ENCODE assay signal across 24 mouse cellular contexts in genomic region chr2:161012577-161013251, GRCm38 (mm10).
DNase-seq lines count a peak whose midpoint lies in the region; ATAC-seq and TF ChIP-seq lines count a peak whose summit lies in the region.
"Had no signal": no experiment of that assay in that cellular context is flagged by ENCODE, and none has a peak within 500 bp of the region (broad histone marks: within the 10 kb centered on the region; RNA-seq: fewer than 3 reads in every experiment).

No protein-coding gene starts in this region.

- peaks cover 5% of the 10 kb centered on the region; the same call in 1 of the 2 replicates for H3K4me1 ChIP-seq in kidney, adult 2 months (ENCODE audit: control insufficient read depth, insufficient read depth, low read length)
- no peaks in the 10 kb centered on the region for H3K4me1 ChIP-seq in kidney, embryonic 14.5 days (ENCODE audit: control insufficient read depth, insufficient read depth, low read length)
- no peaks in the 10 kb centered on the region for H3K4me1 ChIP-seq in kidney, postnatal 0 days (replicated peaks; ENCODE audit: insufficient read depth, low read length)
- H3K4me1 ChIP-seq: embryonic facial prominence, embryonic 12.5 days; heart, embryonic 13.5 days; hindbrain, embryonic 12.5 days; limb, embryonic 15.5 days; midbrain, embryonic 12.5 days had no signal

- H3K9me3 ChIP-seq in kidney, embryonic 14.5 days (ENCODE audit: control insufficient read depth, low read length), result no peaks in the 10 kb centered on the region
- H3K9me3 ChIP-seq in kidney, postnatal 0 days (replicated peaks; ENCODE audit: low read length), result no peaks in the 10 kb centered on the region
- H3K9me3 ChIP-seq: embryonic facial prominence, embryonic 12.5 days; G1E; heart, embryonic 13.5 days; hindbrain, embryonic 12.5 days; limb, embryonic 15.5 days; midbrain, embryonic 12.5 days had no signal

- peak overlapping the region; percentile 82 for H3K27ac ChIP-seq in kidney, adult 2 months (ENCODE audit: insufficient read depth, low read depth, low read length)
- no peak overlapping the region for H3K27ac ChIP-seq in kidney, embryonic 14.5 days (ENCODE audit: low read depth, low read length)
- no peak overlapping the region for H3K27ac ChIP-seq in kidney, postnatal 0 days
- H3K27ac ChIP-seq: embryonic facial prominence, embryonic 12.5 days; heart, adult 2 months; heart, embryonic 13.5 days; hindbrain, embryonic 12.5 days; limb, embryonic 15.5 days; liver, embryonic 14.5 days; midbrain, embryonic 12.5 days; stomach, postnatal 0 days had no signal

- TF ChIP-seq CTCF in kidney, adult 2 months (conservative IDR thresholded peaks at IDR 0.05; ENCODE audit: insufficient read depth, insufficient read length, low read depth, low read length), result no peak
- TF ChIP-seq CTCF in kidney, postnatal 0 days (IDR thresholded peaks at IDR 0.05; ENCODE audit: low read depth), result no peak

- peaks cover 26% of the 10 kb centered on the region for H3K36me3 ChIP-seq in kidney, adult 2 months (ENCODE audit: control insufficient read depth, insufficient read depth, low read length)
- H3K36me3 ChIP-seq in kidney, embryonic 14.5 days (ENCODE audit: control insufficient read depth, insufficient read depth, low read length), result peaks cover 85% of the 10 kb centered on the region
- H3K36me3 ChIP-seq in kidney, postnatal 0 days (ENCODE audit: insufficient read depth, low read length), result peaks cover 54% of the 10 kb centered on the region

- intact Hi-C loops in left cerebral cortex, postnatal 14 days (cut with DNase I), result no loop called here
- intact Hi-C loops in left cerebral cortex, postnatal 4 days (cut with DNase I), result no loop called here
- intact Hi-C loops in left cerebral cortex, postnatal 36 days (cut with DNase I), result no loop called here

- ATAC-seq in kidney, embryonic 14.5 days (ENCODE audit: low FRiP score, low TSS enrichment), result no peak
- ATAC-seq in kidney, postnatal 0 days (replicated peaks; ENCODE audit: low FRiP score, low read depth), result no peak

- no peak overlapping the region for H3K4me2 ChIP-seq in kidney, embryonic 14.5 days (replicated peaks; ENCODE audit: low read depth, low read length)
- no peak overlapping the region for H3K4me2 ChIP-seq in kidney, postnatal 0 days (ENCODE audit: low read length)
- H3K4me2 ChIP-seq: embryonic facial prominence, embryonic 12.5 days; heart, embryonic 13.5 days; hindbrain, embryonic 12.5 days; limb, embryonic 15.5 days; lung, embryonic 14.5 days; midbrain, embryonic 12.5 days had no signal

- TF ChIP-seq POLR2A in kidney, adult 2 months (IDR thresholded peaks at IDR 0.05; ENCODE audit: low read depth, low read length), result no peak

- H3K9ac ChIP-seq in kidney, embryonic 14.5 days (ENCODE audit: low read depth, low read length), result no peak overlapping the region
- no peak overlapping the region for H3K9ac ChIP-seq in kidney, postnatal 0 days (ENCODE audit: low read depth, low read length)
- H3K9ac ChIP-seq: embryonic facial prominence, embryonic 12.5 days; heart, embryonic 13.5 days; hindbrain, embryonic 12.5 days; limb, embryonic 15.5 days; liver, embryonic 14.5 days; lung, embryonic 14.5 days; midbrain, embryonic 12.5 days had no signal

- no peak overlapping the region for H3K4me3 ChIP-seq in kidney, adult 2 months (ENCODE audit: insufficient read depth, low read depth, low read length)
- no peak overlapping the region for H3K4me3 ChIP-seq in kidney, embryonic 14.5 days (ENCODE audit: low read length)
- H3K4me3 ChIP-seq in kidney, postnatal 0 days (replicated peaks; ENCODE audit: low read depth, low read length), result no peak overlapping the region
- H3K4me3 ChIP-seq: embryonic facial prominence, embryonic 12.5 days; heart, adult 2 months; heart, embryonic 13.5 days; hindbrain, embryonic 12.5 days; limb, embryonic 15.5 days; midbrain, embryonic 12.5 days had no signal

- peak; percentile 65 for DNase-seq in kidney, adult 2 months
- DNase-seq in left cerebral cortex, postnatal 14 days (ENCODE audit: low spot score in 2 of 2), result peak; percentile 12 to 20
- no peak for DNase-seq in left cerebral cortex, postnatal 4 days
- peak; percentile 8 for DNase-seq in kidney, postnatal 0 days (ENCODE audit: low spot score)
- peak; percentile 35 to 38 for DNase-seq in left cerebral cortex, postnatal 36 days (ENCODE audit: low spot score in 2 of 2)
- no peak for DNase-seq in adrenal gland, postnatal 10 days
- DNase-seq: adrenal gland, adult 2 months; B cell, adult 2 months; cerebellum, adult 18-20 months; cerebellum, postnatal 25 days; gastrocnemius, postnatal 14 days; heart, adult 2 months; layer of hippocampus, adult 9-11 months; lung, embryonic 14.5 days had no signal

- 62% methylated on average over 16 of the region's 16 CpGs for WGBS in kidney, adult 2 months
- 91% methylated on average over 16 of the region's 16 CpGs for WGBS in kidney, embryonic 14.5 days
- 83% methylated on average over 16 of the region's 16 CpGs for WGBS in kidney, postnatal 0 days

- H3K27me3 ChIP-seq in kidney, adult 2 months (replicated peaks; ENCODE audit: control insufficient read depth, insufficient read depth, low read length), result no peaks in the 10 kb centered on the region
- no peaks in the 10 kb centered on the region for H3K27me3 ChIP-seq in kidney, embryonic 14.5 days (ENCODE audit: control insufficient read depth, insufficient read depth, low read length)
- H3K27me3 ChIP-seq in kidney, postnatal 0 days (ENCODE audit: insufficient read depth, low read length), result no peaks in the 10 kb centered on the region
- H3K27me3 ChIP-seq: CH12.LX; embryonic facial prominence, embryonic 12.5 days; heart, embryonic 13.5 days; hindbrain, embryonic 12.5 days; limb, embryonic 15.5 days; midbrain, embryonic 12.5 days had no signal

Comparison
In these comparisons a context has a peak if more than half of its experiments do, and no peak if none do; other contexts are left out.
1. DNase-seq: peak in kidney, adult 2 months (single experiment), left cerebral cortex, postnatal 14 days (2 of 2), kidney, postnatal 0 days (single experiment) and left cerebral cortex, postnatal 36 days (2 of 2); none in left cerebral cortex, postnatal 4 days (single experiment) and adrenal gland, postnatal 10 days (single experiment).